Mouse (Mus musculus) brain, adult 2 months (tissue): ENCODE data around the gene Akap14.

Experiments
- DNase-seq: peaks from one replicate; pipeline ENCODE4 v3.0.0; 2011; ENCODE audit warnings: low read depth, low spot score

The Akap14 gene

DNA sequence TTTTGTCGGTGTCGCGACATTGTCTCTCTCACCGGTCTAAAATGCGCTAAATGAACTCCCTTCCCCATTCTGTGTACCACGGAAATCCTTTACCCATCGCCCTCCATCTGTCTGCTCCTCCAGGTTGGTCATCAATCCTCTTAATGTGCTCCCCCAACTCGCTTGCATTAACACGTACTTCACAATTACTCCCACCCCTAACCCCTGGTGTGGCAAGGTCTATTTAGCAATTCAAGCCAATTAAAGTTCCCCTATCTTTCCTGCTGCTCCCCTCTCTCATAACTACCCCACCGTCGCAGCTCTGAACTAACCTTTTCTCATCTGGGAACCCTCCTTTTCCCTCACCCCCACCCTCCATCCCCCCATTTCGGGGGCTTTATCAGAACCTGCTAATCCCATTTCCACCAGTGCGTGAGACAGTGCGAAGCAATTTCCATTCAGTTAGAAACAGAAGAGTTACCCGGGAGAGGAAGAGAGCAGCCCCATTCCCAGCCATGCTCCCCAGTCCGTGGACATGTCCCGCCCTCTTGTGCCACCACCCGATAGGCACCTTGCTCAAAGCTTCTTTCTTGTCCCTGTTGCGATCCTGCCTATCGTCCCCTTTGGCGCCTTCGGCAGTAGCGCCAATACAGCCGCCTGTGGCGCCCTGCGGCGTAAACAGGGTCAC is 59.0 kb downstream of the Akap14 start:
- no peak for DNase-seq

DNA sequence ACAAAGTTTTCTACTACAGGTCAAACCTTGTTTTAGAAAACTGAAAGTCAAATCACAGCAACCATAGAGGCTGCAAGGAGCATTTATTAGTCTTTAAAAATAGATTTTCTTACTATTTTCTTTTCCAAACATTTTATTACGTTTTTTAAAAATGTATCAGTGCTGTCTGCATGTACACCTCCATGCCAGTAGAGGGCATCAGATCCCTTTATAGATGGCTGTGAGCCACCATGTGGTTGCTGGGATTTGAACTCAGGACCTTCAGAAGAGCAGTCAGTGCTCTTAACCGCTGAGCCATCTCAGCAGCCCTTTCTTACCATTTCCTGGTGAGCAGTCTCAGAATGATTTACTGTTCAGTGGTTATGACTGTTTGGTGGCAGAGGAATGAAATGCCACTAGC is 64.8 kb downstream of the Akap14 start:
- DNase-seq: no peak
